Mouse (Mus musculus) stomach, postnatal 0 days (tissue): ENCODE measurements around the gene Tspan32. TPM values are rescaled to one million over a fixed set of nuclear protein-coding genes. Genes with fewer than 3 reads are reported as not detected.

Source experiments
- ATAC-seq: fragments of 200-750 bp; cut with Nextera tagmentation; 2 replicates; pipeline ENCODE4 v1.8.0; 2017; ENCODE audit not compliant: low FRiP score, low TSS enrichment
- DNase-seq: peaks from one replicate; pipeline ENCODE4 v3.0.0-alpha.2; 2016; ENCODE audit warnings: low spot score
- H3K27ac ChIP-seq: fragments of 300-500 bp; sonication (generic); replicated peaks from 2 replicates; pipeline ENCODE4 v1.5.1; 2014; ENCODE audit warnings: mild to moderate bottlenecking, control low read depth
- H3K27me3 ChIP-seq: fragments of 300-500 bp; sonication (generic); 2 replicates; pipeline ENCODE4 v1.6.1; 2014; ENCODE audit warnings: low read length; ENCODE audit not compliant: control insufficient read depth, insufficient read depth
- H3K36me3 ChIP-seq: fragments of 300-500 bp; sonication (generic); 2 replicates; pipeline ENCODE4 v1.6.1; 2014; ENCODE audit warnings: low read length, mixed read lengths; ENCODE audit not compliant: control insufficient read depth, insufficient read depth
- H3K4me1 ChIP-seq: fragments of 300-500 bp; sonication (generic); replicated peaks from 2 replicates; pipeline ENCODE4 v1.6.1; 2014; ENCODE audit warnings: antibody characterized with exemption; ENCODE audit not compliant: control insufficient read depth, insufficient read depth
- H3K4me2 ChIP-seq: fragments of 300-500 bp; sonication (generic); replicated peaks from 2 replicates; pipeline ENCODE4 v1.6.1; 2014; ENCODE audit warnings: low read depth, mild to moderate bottlenecking, control low read depth, moderate library complexity
- H3K4me3 ChIP-seq: fragments of 300-500 bp; sonication (generic); 2 replicates; pipeline ENCODE4 v1.5.1; 2014; ENCODE audit warnings: low read depth, low read length, control low read depth
- H3K9ac ChIP-seq: fragments of 300-500 bp; sonication (generic); 2 replicates; pipeline ENCODE4 v1.6.1; 2014; ENCODE audit warnings: mild to moderate bottlenecking, low read length, control low read depth, mixed read lengths
- H3K9me3 ChIP-seq: fragments of 300-500 bp; sonication (generic); 2 replicates; pipeline ENCODE4 v1.6.1; 2016; ENCODE audit warnings: low read length; ENCODE audit not compliant: control insufficient read depth
- CTCF ChIP-seq: IDR thresholded peaks from 2 replicates; pipeline ENCODE4 v1.5.1; 2016; ENCODE audit warnings: antibody characterized with exemption, low read depth, mild to moderate bottlenecking, moderate library complexity
- EP300 ChIP-seq: optimal IDR thresholded peaks from 2 replicates; pipeline ENCODE3; 2016; ENCODE audit warnings: antibody characterized with exemption
- WGBS: fragments of 180-500 bp; shearing (Covaris S2); extraction: QIAGEN DNeasy Blood & Tissue Kit; methylation state at CpG from one replicate; pipeline ENCODE4 v1.1.7; 2014; 5-methylcytosine and 5-hydroxymethylcytosine counted together
- polyA plus RNA-seq: library from polyadenylated mRNA; unstranded; fragments of >200 nt; fragmentation: Nextera tagmentation; extraction: Ambion mirVana; gene quantifications from 2 replicates; pipeline ENCODE4 v1.2.1, GENCODE M21; 2015

Tspan32 gene
- polyA plus RNA-seq, 1 experiment from 2014 or later, result 0.61 TPM

GRCm38 (mm10) chr7:143040561-143040960 lies 35.7 kb downstream of the Tspan32 start:
- TF ChIP-seq CTCF (no peak), EP300 (no peak)
- Histone ChIP-seq H3K27ac (no peak overlapping the region), H3K36me3 (no peaks in the 10 kb centered on the region), H3K9me3 (no peaks in the 10 kb centered on the region), H3K4me2 (no peak overlapping the region), H3K4me3 (no peak overlapping the region), H3K9ac (no peak overlapping the region), H3K27me3 (no peaks in the 10 kb centered on the region), H3K4me1 (no peaks in the 10 kb centered on the region)
- WGBS, result 93% methylated on average over 3 of the region's 3 CpGs
- ATAC-seq (no peak), DNase-seq (no peak)

- H3K36me3 ChIP-seq, result no peaks in the 10 kb centered on the region
- no peak overlapping the region for H3K4me2 ChIP-seq
- H3K9ac ChIP-seq, result no peak overlapping the region
- no peak overlapping the region for H3K4me3 ChIP-seq
- no peak for ATAC-seq
- no peaks in the 10 kb centered on the region for H3K9me3 ChIP-seq
- no peaks in the 10 kb centered on the region for H3K27me3 ChIP-seq
- no peak for TF ChIP-seq EP300
- no peak for TF ChIP-seq CTCF
- no peaks in the 10 kb centered on the region for H3K4me1 ChIP-seq
- 0 out of 2 replicates have a peak overlapping the region, but pooled peaks have one; percentile 49 for H3K27ac ChIP-seq
- no peak for DNase-seq
- WGBS, result 70% methylated on average over 3 of the region's 3 CpGs
Observed at GRCm38 (mm10) chr7:143041138-143041822, 36.4 kb downstream of the Tspan32 start.

- Histone ChIP-seq H3K9me3 (no peaks in the 10 kb centered on the region), H3K27ac (peak overlapping the region; percentile 49; the same call in 1 of the 2 replicates), H3K4me1 (no peaks in the 10 kb centered on the region), H3K9ac (no peak overlapping the region), H3K27me3 (no peaks in the 10 kb centered on the region), H3K4me3 (no peak overlapping the region), H3K4me2 (no peak overlapping the region), H3K36me3 (no peaks in the 10 kb centered on the region)
- no peak for DNase-seq
- ATAC-seq, result peak; percentile 45; the same call in 1 of the 2 replicates
- TF ChIP-seq EP300 (no peak), CTCF (no peak)
- WGBS, result 53% methylated on average over 3 of the region's 3 CpGs
Observed at GRCm38 (mm10) chr7:143042089-143042488, 37.2 kb downstream of the Tspan32 start.

- no peak overlapping the region for H3K4me2 ChIP-seq
- H3K4me1 ChIP-seq, result no peaks in the 10 kb centered on the region
- no peak overlapping the region for H3K27ac ChIP-seq
- no peak overlapping the region for H3K9ac ChIP-seq
- no peaks in the 10 kb centered on the region for H3K9me3 ChIP-seq
- ATAC-seq (0 out of 2 replicates have a peak, but pooled peaks have one; percentile 43), DNase-seq (no peak)
- TF ChIP-seq EP300 (no peak), CTCF (no peak)
- H3K36me3 ChIP-seq, result no peaks in the 10 kb centered on the region
- no peak overlapping the region for H3K4me3 ChIP-seq
- 86% methylated on average over 3 of the region's 3 CpGs for WGBS
- H3K27me3 ChIP-seq, result no peaks in the 10 kb centered on the region
Observed at GRCm38 (mm10) chr7:143042897-143043300, 38.1 kb downstream of the Tspan32 start.

GRCm38 (mm10) chr7:143044049-143044825 lies 39.4 kb downstream of the Tspan32 start:
- Histone ChIP-seq H3K4me3 (no peak overlapping the region), H3K9me3 (no peaks in the 10 kb centered on the region), H3K27ac (no peak overlapping the region), H3K9ac (no peak overlapping the region), H3K4me2 (no peak overlapping the region), H3K4me1 (no peaks in the 10 kb centered on the region), H3K36me3 (no peaks in the 10 kb centered on the region), H3K27me3 (no peaks in the 10 kb centered on the region)
- ATAC-seq (no peak), DNase-seq (no peak)
- no peak for TF ChIP-seq EP300
- no peak for TF ChIP-seq CTCF
- WGBS, result 87% methylated on average over 2 of the region's 2 CpGs

GRCm38 (mm10) chr7:143044826-143045206 lies 40.0 kb downstream of the Tspan32 start:
- Histone ChIP-seq H3K4me2 (no peak overlapping the region), H3K4me3 (no peak overlapping the region), H3K27me3 (no peaks in the 10 kb centered on the region), H3K9me3 (no peaks in the 10 kb centered on the region), H3K27ac (no peak overlapping the region), H3K4me1 (no peaks in the 10 kb centered on the region), H3K9ac (no peak overlapping the region), H3K36me3 (no peaks in the 10 kb centered on the region)
- TF ChIP-seq EP300, result no peak
- peak; percentile 38 for TF ChIP-seq CTCF
- DNase-seq (no peak), ATAC-seq (no peak)
